Mouse (Mus musculus): ENCODE measurements around the gene Bcap31. TPM values are rescaled to one million over a fixed set of nuclear protein-coding genes. Genes with fewer than 3 reads are reported as not detected.

The Bcap31 gene
- polyA plus RNA-seq, 1 experiment = 52.2 TPM

DNA sequence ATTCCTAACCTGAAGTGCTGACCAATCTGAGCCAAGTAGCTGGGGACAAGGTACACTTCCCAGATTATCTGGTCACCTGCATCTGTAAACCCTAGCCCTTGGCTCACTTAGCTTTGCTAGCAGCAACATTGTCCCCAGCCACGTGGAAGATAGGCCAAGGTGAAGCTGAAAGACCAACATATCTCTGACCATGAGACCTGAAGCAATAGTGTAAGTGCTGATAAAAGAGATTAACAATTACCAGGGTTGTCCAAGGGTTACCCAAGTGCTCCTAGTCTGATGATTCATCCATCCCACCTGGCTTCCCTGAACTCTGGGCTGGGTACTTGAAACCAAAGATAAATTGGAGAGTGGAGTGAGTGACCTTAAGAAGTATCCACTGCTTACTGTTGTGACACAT, 14.9 kb upstream of the Bcap31 start:
- no peak overlapping the region for H3K4me3 ChIP-seq (replicated peaks)
- TF ChIP-seq FLI1 (IDR thresholded peaks at IDR 0.05; ENCODE audit: low read length) = no peak
- no peak for TF ChIP-seq GATA1 (IDR thresholded peaks at IDR 0.05; ENCODE audit: borderline replicate concordance, low read length)
- H3K4me1 ChIP-seq = no peaks in the 10 kb centered on the region
- H3K36me3 ChIP-seq (replicated peaks; ENCODE audit: low read length) = peaks cover 71% of the 10 kb centered on the region
- peaks cover 18% of the 10 kb centered on the region for H3K27me3 ChIP-seq (replicated peaks)
- no peaks in the 10 kb centered on the region for H3K9me3 ChIP-seq

GRCm38 (mm10) chrX:73718686-73719362, 2.8 kb upstream of the Bcap31 start:
- Histone ChIP-seq H3K9me3 (no peaks in the 10 kb centered on the region), H3K4me1 (peaks cover 46% of the 10 kb centered on the region), H3K36me3 (replicated peaks; ENCODE audit: low read length) (peaks cover 36% of the 10 kb centered on the region), H3K27me3 (replicated peaks) (peaks cover 27% of the 10 kb centered on the region), H3K4me3 (replicated peaks) (peak overlapping the region; percentile 96)
- TF ChIP-seq FLI1 (IDR thresholded peaks at IDR 0.05; ENCODE audit: low read length) = no peak
- TF ChIP-seq GATA1 (IDR thresholded peaks at IDR 0.05; ENCODE audit: borderline replicate concordance, low read length) = no peak

- peak overlapping the region; percentile 96 for H3K4me3 ChIP-seq (replicated peaks)
- H3K36me3 ChIP-seq (replicated peaks; ENCODE audit: low read length) = peaks cover 35% of the 10 kb centered on the region
- H3K27me3 ChIP-seq (replicated peaks) = peaks cover 24% of the 10 kb centered on the region
- H3K4me1 ChIP-seq = peaks cover 49% of the 10 kb centered on the region
- H3K9me3 ChIP-seq = no peaks in the 10 kb centered on the region
- no peak for TF ChIP-seq FLI1 (IDR thresholded peaks at IDR 0.05; ENCODE audit: low read length)
- no peak for TF ChIP-seq GATA1 (IDR thresholded peaks at IDR 0.05; ENCODE audit: borderline replicate concordance, low read length)
Observed at GRCm38 (mm10) chrX:73718271-73718670, 2.3 kb upstream of the Bcap31 start.

DNA sequence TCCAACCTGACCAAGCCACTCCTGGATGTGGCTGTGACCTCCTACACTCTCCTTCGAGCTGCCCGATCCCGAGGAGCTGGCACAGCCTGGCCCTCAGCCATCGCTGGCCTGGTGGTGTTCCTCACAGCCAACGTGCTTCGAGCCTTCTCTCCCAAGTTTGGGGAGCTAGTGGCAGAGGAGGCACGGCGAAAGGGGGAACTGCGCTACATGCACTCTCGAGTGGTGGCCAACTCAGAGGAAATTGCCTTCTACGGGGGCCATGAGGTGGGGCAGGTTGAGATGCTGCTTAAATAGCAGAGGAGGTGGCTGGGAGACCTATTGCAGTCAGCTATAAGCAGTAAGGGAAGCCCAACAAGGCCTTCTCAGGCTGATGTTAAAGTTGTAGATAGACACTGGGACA, 1.7 kb upstream of the Bcap31 start:
- H3K27me3 ChIP-seq (replicated peaks) = peaks cover 22% of the 10 kb centered on the region
- H3K4me1 ChIP-seq = peaks cover 49% of the 10 kb centered on the region
- peaks cover 33% of the 10 kb centered on the region for H3K36me3 ChIP-seq (replicated peaks; ENCODE audit: low read length)
- H3K9me3 ChIP-seq = no peaks in the 10 kb centered on the region
- H3K4me3 ChIP-seq (replicated peaks) = peak overlapping the region; percentile 96
- no peak for TF ChIP-seq GATA1 (IDR thresholded peaks at IDR 0.05; ENCODE audit: borderline replicate concordance, low read length)
- no peak for TF ChIP-seq FLI1 (IDR thresholded peaks at IDR 0.05; ENCODE audit: low read length)

DNA sequence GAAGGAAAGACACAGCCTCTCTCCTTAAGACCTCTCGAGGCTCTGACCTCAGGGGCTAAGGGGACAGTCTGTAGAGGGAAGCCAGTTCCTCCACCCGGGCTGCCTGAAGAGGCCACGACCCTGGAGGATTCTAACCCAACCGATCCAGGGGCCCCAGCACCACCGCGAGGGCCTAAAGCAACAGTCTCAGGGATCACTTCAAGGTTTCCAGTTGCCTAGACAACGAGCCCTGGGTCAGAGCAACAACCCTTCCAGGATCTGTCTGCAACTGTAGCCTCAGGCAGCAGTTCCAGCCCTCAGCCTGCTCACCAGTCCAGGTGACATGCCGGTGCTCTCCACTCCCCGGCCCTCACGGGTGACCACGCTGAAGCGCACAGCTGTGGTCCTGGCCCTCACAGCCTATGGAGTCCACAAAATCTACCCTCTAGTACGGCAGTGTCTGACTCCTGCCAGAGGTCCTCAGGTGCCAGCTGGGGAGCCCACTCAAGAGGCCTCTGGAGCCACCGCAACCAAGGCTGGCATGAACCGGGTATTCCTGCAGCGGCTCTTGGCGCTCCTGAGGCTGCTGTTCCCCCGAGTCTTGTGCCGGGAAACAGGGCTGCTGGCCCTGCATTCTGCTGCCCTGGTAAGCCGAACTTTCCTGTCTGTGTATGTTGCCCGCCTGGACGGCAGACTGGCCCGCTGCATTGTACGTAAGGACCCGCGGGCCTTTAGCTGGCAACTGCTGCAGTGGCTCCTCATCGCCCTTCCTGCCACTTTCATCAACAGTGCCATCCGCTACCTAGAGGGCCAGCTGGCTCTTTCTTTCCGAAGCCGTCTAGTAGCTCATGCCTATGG, 952 bp upstream of the Bcap31 start:
- H3K9me3 ChIP-seq = no peaks in the 10 kb centered on the region
- no peak for TF ChIP-seq GATA1 (IDR thresholded peaks at IDR 0.05; ENCODE audit: borderline replicate concordance, low read length)
- no peak for TF ChIP-seq FLI1 (IDR thresholded peaks at IDR 0.05; ENCODE audit: low read length)
- peak overlapping the region; percentile 96 for H3K4me3 ChIP-seq (replicated peaks)
- peaks cover 22% of the 10 kb centered on the region for H3K27me3 ChIP-seq (replicated peaks)
- peaks cover 35% of the 10 kb centered on the region for H3K36me3 ChIP-seq (replicated peaks; ENCODE audit: low read length)
- H3K4me1 ChIP-seq = peaks cover 49% of the 10 kb centered on the region

- H3K4me1 ChIP-seq = peaks cover 43% of the 10 kb centered on the region
- H3K4me3 ChIP-seq (replicated peaks) = peak overlapping the region; percentile 96
- H3K9me3 ChIP-seq = no peaks in the 10 kb centered on the region
- H3K27me3 ChIP-seq (replicated peaks) = peaks cover 16% of the 10 kb centered on the region
- H3K36me3 ChIP-seq (replicated peaks; ENCODE audit: low read length) = peaks cover 35% of the 10 kb centered on the region
- TF ChIP-seq GATA1 (IDR thresholded peaks at IDR 0.05; ENCODE audit: borderline replicate concordance, low read length) (no peak), FLI1 (IDR thresholded peaks at IDR 0.05; ENCODE audit: low read length) (no peak)
Observed at GRCm38 (mm10) chrX:73715476-73716108, 383 bp downstream of the Bcap31 start.

- peaks cover 69% of the 10 kb centered on the region for H3K36me3 ChIP-seq (replicated peaks; ENCODE audit: low read length)
Observed at GRCm38 (mm10) chrX:73700472-73700871, 15.5 kb downstream of the Bcap31 start.

DNA sequence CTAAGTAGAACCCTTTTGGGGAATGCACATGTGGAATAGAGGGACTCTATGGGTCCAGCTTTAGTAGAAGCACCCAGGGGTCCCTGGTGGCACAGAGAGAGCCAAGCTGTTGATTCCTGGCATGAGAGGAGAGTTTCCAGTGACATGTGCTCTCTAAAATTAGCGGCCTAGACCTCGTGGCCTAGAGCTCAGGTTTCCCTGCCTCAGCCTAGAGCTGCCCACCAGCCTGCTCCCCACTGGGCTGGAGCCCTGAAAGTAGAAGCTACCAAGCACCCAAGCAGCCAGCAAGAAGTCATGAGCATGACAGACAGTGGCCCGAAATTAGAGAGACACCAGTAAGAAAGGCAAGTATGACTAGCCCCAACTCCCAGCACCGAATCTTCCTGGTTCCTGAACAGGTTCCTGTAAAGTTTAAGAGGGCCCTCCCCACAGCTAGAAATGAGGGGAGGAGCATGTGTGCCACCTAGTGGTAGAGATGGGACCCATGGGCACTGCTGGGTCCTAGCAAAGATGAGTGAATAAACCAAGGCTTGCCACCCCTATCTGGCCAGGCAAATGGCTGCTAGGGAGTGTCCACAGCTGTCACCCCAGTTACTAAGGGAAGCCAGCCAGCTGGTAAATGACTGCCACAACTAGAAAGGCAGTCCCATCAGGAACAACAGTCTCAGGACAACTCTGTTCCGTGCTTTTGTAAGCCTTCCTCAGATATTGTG, 24.9 kb downstream of the Bcap31 start:
- peaks cover 28% of the 10 kb centered on the region for H3K4me1 ChIP-seq
- H3K27me3 ChIP-seq (replicated peaks) = peaks cover 18% of the 10 kb centered on the region
- H3K4me3 ChIP-seq (replicated peaks) = no peak overlapping the region
- H3K9me3 ChIP-seq = no peaks in the 10 kb centered on the region
- H3K36me3 ChIP-seq (replicated peaks; ENCODE audit: low read length) = peaks cover 94% of the 10 kb centered on the region
- no peak for TF ChIP-seq FLI1 (IDR thresholded peaks at IDR 0.05; ENCODE audit: low read length)
- no peak for TF ChIP-seq GATA1 (IDR thresholded peaks at IDR 0.05; ENCODE audit: borderline replicate concordance, low read length)

More at GRCm38 (mm10) chrX:73700472-73700871, 15.5 kb downstream of the Bcap31 start:
- TF ChIP-seq FLI1 (IDR thresholded peaks at IDR 0.05; ENCODE audit: low read length) (no peak), GATA1 (IDR thresholded peaks at IDR 0.05; ENCODE audit: borderline replicate concordance, low read length) (no peak)
- Histone ChIP-seq H3K4me3 (replicated peaks) (no peak overlapping the region), H3K4me1 (0 out of 2 replicates have a peak, but pooled peaks cover 6% of the 10 kb centered on the region), H3K27me3 (replicated peaks) (no peaks in the 10 kb centered on the region), H3K9me3 (no peaks in the 10 kb centered on the region)

DNA sequence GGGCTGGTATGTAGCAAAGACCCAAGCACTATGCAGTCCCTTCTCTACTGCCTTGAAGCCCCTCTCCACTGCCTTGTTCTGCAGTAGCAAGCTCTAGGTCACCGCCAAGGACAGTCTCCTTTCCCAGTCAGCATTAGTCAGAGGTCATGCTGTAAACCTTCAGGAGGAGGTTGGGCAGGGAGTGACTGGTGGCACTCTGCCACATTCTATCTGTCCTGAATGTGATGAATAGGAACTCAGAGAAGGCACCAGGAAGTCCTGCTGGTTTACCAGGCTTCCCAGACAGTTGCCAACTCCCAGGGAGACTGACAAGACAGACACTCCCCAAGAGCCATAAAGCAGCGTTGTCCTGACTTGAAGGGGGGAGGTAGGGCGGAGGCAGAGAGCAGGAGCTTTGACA, 30.3 kb downstream of the Bcap31 start:
- Histone ChIP-seq H3K36me3 (replicated peaks; ENCODE audit: low read length) (peaks cover 97% of the 10 kb centered on the region), H3K27me3 (replicated peaks) (peaks cover 25% of the 10 kb centered on the region)
- TF ChIP-seq FLI1 (IDR thresholded peaks at IDR 0.05; ENCODE audit: low read length) (no peak), GATA1 (IDR thresholded peaks at IDR 0.05; ENCODE audit: borderline replicate concordance, low read length) (no peak)

More for the DNA sequence above, 30.3 kb downstream of the Bcap31 start:
- no peak overlapping the region for H3K4me3 ChIP-seq (replicated peaks)
- no peaks in the 10 kb centered on the region for H3K9me3 ChIP-seq
- H3K4me1 ChIP-seq = peaks cover 15% of the 10 kb centered on the region

Measured in megakaryocyte, embryonic 14.5 days (primary cell).